Mouse (Mus musculus) intestine, embryonic 15.5 days (tissue): ENCODE data around the gene Eno3. TPM values are rescaled to one million over a fixed set of nuclear protein-coding genes. Genes with fewer than 3 reads are reported as not detected.

ENCODE experiments used
- ATAC-seq: fragments of 200-750 bp; cut with Nextera tagmentation; 2 replicates; pipeline ENCODE4 v1.8.0; 2017; ENCODE audit warnings: moderate TSS enrichment, moderate library complexity
- H3K27ac ChIP-seq: fragments of 300-500 bp; sonication (generic); 2 replicates; pipeline ENCODE4 v1.5.1; 2015; ENCODE audit warnings: mild to moderate bottlenecking, inconsistent platforms
- H3K27me3 ChIP-seq: fragments of 300-500 bp; sonication (generic); replicated peaks from 2 replicates; pipeline ENCODE4 v1.6.1; 2015; ENCODE audit warnings: inconsistent platforms
- H3K36me3 ChIP-seq: fragments of 300-500 bp; sonication (generic); 2 replicates; pipeline ENCODE4 v1.6.1; 2015; ENCODE audit warnings: inconsistent platforms
- H3K4me1 ChIP-seq: fragments of 300-500 bp; sonication (generic); replicated peaks from 2 replicates; pipeline ENCODE4 v1.6.1; 2015; ENCODE audit warnings: inconsistent platforms
- H3K4me2 ChIP-seq: fragments of 300-500 bp; sonication (generic); replicated peaks from 2 replicates; pipeline ENCODE4 v1.6.1; 2015; ENCODE audit warnings: mild to moderate bottlenecking, inconsistent platforms
- H3K4me3 ChIP-seq: fragments of 300-500 bp; sonication (generic); replicated peaks from 2 replicates; pipeline ENCODE4 v1.5.1; 2015; ENCODE audit warnings: inconsistent platforms
- H3K9ac ChIP-seq: fragments of 300-500 bp; sonication (generic); 2 replicates; pipeline ENCODE4 v1.6.1; 2015; ENCODE audit warnings: inconsistent platforms
- H3K9me3 ChIP-seq: fragments of 300-500 bp; sonication (generic); 2 replicates; pipeline ENCODE4 v1.6.1; 2016; ENCODE audit warnings: inconsistent platforms
- WGBS: fragments of 180-500 bp; shearing (Covaris S2); methylation state at CpG from one replicate; pipeline ENCODE4 v1.1.7; 2015; 5-methylcytosine and 5-hydroxymethylcytosine counted together
- polyA plus RNA-seq: library from polyadenylated mRNA; unstranded; fragments of >200 nt; fragmentation: Nextera tagmentation; extraction: Ambion mirVana; gene quantifications from 2 replicates; pipeline ENCODE4 v1.2.1, GENCODE M21; 2015

Eno3 gene
- polyA plus RNA-seq, 1 experiment from 2014 or later, result 15.6 TPM

DNA sequence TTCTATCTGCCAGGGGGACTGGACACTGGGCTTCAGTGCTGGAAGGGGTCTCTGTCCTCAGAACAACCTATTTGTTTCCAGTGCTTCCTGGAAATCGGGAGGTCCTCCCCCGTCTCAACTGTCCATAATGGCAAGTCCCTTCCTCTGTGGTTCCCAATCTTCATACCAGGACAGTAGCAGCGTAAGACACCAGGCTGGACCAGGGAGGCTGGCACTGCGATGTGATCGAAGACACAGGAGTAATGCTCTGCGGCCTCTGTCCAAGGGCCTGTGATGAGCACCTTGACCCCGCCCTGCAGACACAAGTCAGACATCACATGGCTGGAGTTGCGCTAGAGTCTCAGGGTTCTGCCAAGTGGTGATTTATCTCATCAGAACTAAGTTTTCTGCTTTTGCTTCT, 22.4 kb downstream of the Eno3 start:
- no peak for ATAC-seq
- peaks cover 25% of the 10 kb centered on the region for H3K36me3 ChIP-seq
- 95% methylated on average over 8 of the region's 8 CpGs for WGBS

DNA sequence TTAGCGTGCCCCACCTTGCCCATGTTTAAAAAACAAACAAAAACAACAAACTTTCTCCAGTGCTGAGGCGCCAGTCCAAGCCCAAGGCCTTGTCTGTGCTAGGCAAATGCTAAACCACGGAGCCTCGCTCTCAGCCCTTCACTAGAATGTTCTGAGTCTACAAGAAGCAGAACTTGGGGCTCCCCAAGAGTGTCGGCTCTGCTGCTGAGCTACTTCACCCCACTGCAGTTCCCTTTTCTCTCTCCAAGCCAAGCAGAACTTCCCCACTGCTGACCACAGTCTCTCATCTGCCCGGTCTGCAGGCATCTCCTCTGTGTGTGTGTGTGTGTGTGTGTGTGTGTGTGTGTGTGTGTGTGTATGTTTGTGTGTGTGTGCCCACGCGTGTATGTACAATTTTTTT, 22.9 kb downstream of the Eno3 start:
- H3K36me3 ChIP-seq, result peaks cover 24% of the 10 kb centered on the region; the same call in 1 of the 2 replicates

More for the DNA sequence above, 22.4 kb downstream of the Eno3 start:
- Histone ChIP-seq H3K9ac (no peak overlapping the region), H3K4me2 (no peak overlapping the region), H3K4me3 (no peak overlapping the region), H3K27ac (no peak overlapping the region), H3K27me3 (no peaks in the 10 kb centered on the region), H3K9me3 (no peaks in the 10 kb centered on the region), H3K4me1 (peaks cover 9% of the 10 kb centered on the region)

DNA sequence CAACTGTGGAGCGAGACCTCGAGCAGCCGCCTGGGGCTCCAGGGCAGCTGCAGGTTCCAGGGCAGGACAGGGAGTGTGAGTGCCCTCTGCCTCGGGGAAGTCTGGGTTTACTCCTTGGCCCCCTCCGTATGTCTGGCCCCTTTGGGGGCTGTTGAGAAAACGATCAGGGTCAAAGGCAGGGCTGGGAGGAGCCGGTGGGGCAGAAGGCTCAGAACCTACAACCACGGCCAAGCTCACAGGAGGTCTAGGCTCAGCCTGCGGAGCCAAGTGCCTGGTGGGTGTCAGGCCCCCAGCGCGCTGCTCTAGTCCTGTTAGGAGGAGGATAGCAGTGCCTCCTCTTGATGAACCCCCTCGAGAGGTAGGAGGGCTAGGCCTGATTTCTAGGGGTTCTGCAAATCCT, 24.2 kb downstream of the Eno3 start:
- H3K27ac ChIP-seq, result no peak overlapping the region
- no peak overlapping the region for H3K4me2 ChIP-seq
- no peak overlapping the region for H3K4me3 ChIP-seq
- peaks cover 9% of the 10 kb centered on the region for H3K4me1 ChIP-seq
- ATAC-seq, result no peak
- peaks cover 31% of the 10 kb centered on the region; the same call in 1 of the 2 replicates for H3K36me3 ChIP-seq
- no peaks in the 10 kb centered on the region for H3K9me3 ChIP-seq
- no peak overlapping the region for H3K9ac ChIP-seq
- H3K27me3 ChIP-seq, result no peaks in the 10 kb centered on the region
- WGBS, result 58% methylated on average over 12 of the region's 12 CpGs

More for the DNA sequence above, 22.9 kb downstream of the Eno3 start:
- WGBS, result 87% methylated on average over 8 of the region's 8 CpGs
- H3K9me3 ChIP-seq, result no peaks in the 10 kb centered on the region
- no peak overlapping the region for H3K4me2 ChIP-seq
- no peak overlapping the region for H3K27ac ChIP-seq
- H3K4me3 ChIP-seq, result no peak overlapping the region
- no peaks in the 10 kb centered on the region for H3K27me3 ChIP-seq
- H3K4me1 ChIP-seq, result peaks cover 9% of the 10 kb centered on the region
- no peak for ATAC-seq
- H3K9ac ChIP-seq, result no peak overlapping the region

DNA sequence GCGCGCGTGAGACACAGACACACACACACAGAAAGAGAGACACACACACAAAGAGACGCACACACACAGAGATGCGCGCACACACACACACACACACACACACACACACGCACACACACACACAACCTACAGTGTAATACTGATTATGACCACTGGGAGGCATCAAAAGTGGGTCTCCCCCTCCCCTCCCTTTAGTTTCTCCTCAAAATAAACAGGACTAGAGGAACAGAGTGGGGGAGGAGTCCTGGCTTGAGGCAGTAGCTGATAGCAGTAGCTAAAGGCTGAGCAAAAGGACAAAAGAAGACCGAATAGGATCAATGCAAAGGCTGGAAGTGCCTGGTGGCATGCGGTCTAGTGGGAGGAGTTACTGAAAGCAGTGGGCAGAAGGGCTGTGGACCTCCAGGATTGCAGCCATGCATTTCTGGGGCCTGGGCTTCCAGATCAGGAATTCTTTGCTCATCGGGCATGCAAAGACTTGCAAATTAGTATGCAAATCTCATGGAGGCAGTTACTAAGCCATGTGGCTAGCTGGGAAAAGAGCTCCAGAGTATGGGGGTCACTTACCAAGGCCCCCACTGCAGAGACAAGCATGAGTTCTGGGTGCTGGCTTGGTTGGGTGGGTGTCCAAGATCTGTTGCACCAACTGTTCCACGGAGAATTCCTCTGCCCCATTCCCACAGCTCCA, 25.0 kb downstream of the Eno3 start:
- Histone ChIP-seq H3K27ac (no peak overlapping the region), H3K9ac (no peak overlapping the region), H3K4me3 (no peak overlapping the region), H3K9me3 (no peaks in the 10 kb centered on the region), H3K27me3 (no peaks in the 10 kb centered on the region), H3K36me3 (peaks cover 31% of the 10 kb centered on the region; the same call in 1 of the 2 replicates), H3K4me1 (peaks cover 14% of the 10 kb centered on the region), H3K4me2 (no peak overlapping the region)
- 26% methylated on average over 11 of the region's 11 CpGs for WGBS
- ATAC-seq, result peak; percentile 35; the same call in 1 of the 2 replicates

DNA sequence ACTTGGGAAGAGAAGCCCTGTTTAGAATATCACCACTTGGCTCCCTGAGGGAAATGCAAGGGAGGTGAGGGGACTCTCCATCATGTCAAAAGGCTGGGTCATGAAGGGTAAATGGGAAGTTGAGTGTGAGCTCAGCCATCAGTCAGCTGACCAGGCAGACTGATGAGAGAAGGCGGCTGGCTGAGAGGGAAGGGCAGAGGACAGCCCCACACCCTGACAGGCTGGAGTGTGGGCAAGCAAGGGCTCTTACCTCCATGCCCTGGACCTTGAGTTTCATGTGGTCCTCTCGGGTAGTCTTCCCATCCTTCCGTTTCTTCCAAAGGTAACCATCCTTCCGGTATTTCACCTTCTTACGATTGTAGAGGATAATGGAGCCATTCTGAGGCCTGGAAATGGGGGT, 26.6 kb downstream of the Eno3 start:
- H3K36me3 ChIP-seq, result peaks cover 31% of the 10 kb centered on the region; the same call in 1 of the 2 replicates

DNA sequence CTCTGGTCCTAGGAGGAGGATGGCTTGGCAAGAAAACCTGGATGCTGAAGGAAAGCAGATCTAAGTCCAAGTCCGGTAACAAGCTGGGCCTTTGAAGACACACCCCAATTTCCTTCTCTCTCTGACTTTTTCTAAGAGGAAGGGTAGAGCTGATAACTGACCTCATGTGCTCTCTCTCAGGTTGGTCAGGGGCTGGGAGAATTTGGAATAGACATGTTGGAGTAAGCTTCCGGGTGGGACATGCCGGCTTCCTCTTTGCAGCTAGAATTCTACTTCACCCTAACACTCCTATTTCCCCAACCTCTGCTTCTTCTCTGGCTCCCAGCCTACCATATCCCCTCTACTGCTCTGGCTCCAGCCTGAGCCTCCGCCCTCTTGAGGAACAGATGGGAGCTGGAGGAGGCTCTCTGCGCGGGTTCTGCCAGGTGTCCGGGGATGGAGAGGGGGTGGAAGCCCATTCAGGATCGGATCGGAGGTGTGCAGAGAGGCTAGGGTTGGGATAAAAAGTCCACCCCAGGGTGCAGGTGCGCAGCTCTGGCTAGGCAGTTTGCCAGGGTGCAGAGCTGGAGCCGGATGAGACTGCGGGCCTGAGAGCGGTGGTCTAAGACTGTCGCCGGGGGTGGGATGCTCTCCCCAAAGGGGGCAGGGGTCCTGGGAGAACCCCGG, 30.0 kb downstream of the Eno3 start:
- H3K4me2 ChIP-seq, result peak overlapping the region; percentile 85
- peak overlapping the region; percentile 78 for H3K9ac ChIP-seq
- no peaks in the 10 kb centered on the region for H3K27me3 ChIP-seq

More for the DNA sequence above, 26.6 kb downstream of the Eno3 start:
- no peak for ATAC-seq
- H3K4me3 ChIP-seq, result no peak overlapping the region
- H3K4me2 ChIP-seq, result no peak overlapping the region
- no peak overlapping the region for H3K27ac ChIP-seq
- 88% methylated on average over 5 of the region's 5 CpGs for WGBS
- no peaks in the 10 kb centered on the region for H3K27me3 ChIP-seq
- H3K9ac ChIP-seq, result no peak overlapping the region
- peaks cover 18% of the 10 kb centered on the region for H3K4me1 ChIP-seq
- no peaks in the 10 kb centered on the region for H3K9me3 ChIP-seq

DNA sequence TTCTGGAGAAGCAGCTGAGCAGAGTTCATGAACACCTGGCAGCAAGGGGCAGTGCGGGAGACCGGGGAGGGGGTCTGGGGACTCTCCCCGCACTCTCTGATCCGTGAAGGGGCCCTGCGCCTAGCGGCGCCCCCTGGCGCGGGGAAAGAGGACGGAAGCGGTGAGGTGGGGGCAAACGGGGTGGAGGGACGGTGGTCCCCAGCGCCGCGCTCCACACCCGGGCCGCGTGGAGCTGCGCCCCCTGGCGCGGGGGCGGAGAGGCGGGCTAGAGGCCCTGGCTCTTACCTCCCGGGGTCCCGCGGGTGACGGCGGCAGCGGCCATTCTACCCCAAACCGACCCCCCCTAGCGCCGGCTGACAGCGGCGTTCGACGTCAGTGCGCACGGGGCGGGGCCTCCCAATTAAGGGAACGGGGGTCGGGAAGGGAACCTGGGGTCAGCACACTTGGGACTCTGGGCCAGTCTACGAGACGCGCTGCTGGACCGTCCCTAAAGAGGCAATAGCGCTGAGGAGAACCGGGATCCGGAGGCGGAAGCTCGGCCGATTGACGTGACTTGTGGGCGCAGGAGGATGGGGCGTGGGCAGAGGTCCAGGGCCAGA, 30.7 kb downstream of the Eno3 start, which contains the start of gene Camta2:
Gene Camta2, minus strand, starts transcription at position 505 of the 599 bp plus-strand sequence.
- Histone ChIP-seq H3K4me1 (peaks cover 24% of the 10 kb centered on the region), H3K27ac (peak within 1 kb of the TSS; percentile 92), H3K36me3 (peaks cover 20% of the 10 kb centered on the region; the same call in 1 of the 2 replicates), H3K4me3 (peak within 1 kb of the TSS; percentile 77), H3K9me3 (no peaks in the 10 kb centered on the region), H3K27me3 (no peaks in the 10 kb centered on the region), H3K4me2 (peak within 1 kb of the TSS; percentile 85), H3K9ac (peak within 1 kb of the TSS; percentile 78)
- peak; percentile 73 for ATAC-seq
- WGBS, result under 1% methylated on average over 55 of the region's 55 CpGs

More for the DNA sequence above, 30.0 kb downstream of the Eno3 start:
- peak overlapping the region; percentile 77 for H3K4me3 ChIP-seq
- peak; percentile 72 for ATAC-seq
- peaks cover 27% of the 10 kb centered on the region for H3K4me1 ChIP-seq
- H3K27ac ChIP-seq, result peak overlapping the region; percentile 92
- H3K36me3 ChIP-seq, result peaks cover 23% of the 10 kb centered on the region; the same call in 1 of the 2 replicates
- H3K9me3 ChIP-seq, result no peaks in the 10 kb centered on the region
- under 1% methylated on average over 16 of the region's 16 CpGs for WGBS

DNA sequence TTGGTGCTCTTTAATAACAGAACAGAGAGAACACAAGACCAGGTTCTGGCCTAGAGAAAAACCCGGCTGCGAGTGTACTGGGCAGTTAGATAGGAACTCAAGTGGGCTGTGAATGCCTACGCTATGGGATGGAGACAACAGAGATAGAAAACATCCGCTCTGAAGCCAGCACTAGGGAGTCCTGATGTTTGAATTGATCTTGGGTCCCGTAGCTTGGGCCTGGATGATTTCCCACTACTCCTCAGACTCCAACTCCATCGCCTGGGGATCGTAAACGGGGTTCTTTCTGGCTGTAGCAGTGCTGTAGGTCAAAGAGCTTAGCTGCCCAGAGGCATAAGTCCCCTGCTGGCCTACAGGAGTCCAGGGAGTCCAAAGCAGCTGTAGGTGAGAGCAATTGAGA, 31.4 kb downstream of the Eno3 start:
- ATAC-seq, result no peak
- peak overlapping the region; percentile 77 for H3K4me3 ChIP-seq
- 18% methylated on average over 8 of the region's 8 CpGs for WGBS
- H3K4me2 ChIP-seq, result peak overlapping the region; percentile 85
- peak overlapping the region; percentile 78 for H3K9ac ChIP-seq
- H3K27ac ChIP-seq, result peak overlapping the region; percentile 92
- H3K27me3 ChIP-seq, result no peaks in the 10 kb centered on the region
- H3K9me3 ChIP-seq, result no peaks in the 10 kb centered on the region
- peaks cover 18% of the 10 kb centered on the region; the same call in 1 of the 2 replicates for H3K36me3 ChIP-seq
- H3K4me1 ChIP-seq, result peaks cover 24% of the 10 kb centered on the region

DNA sequence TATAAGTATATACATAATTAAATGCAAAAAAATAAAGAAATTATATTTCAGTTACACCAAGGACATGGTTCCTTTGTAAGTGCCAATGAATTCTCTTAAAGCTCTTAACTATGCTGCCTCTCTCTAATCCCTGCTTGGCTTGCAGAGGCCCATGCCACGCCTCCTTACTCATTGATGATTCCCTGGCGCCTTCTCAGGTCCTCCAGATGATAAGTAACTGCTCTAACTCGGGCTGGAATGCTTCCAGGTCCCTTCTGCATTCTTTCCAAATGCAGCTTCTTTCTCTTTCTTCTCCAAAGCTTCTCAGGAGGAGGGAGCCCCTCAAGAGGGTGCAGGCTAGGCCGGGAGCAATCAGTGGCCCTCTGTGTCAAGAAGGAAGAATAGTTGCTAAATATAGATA, 32.6 kb downstream of the Eno3 start:
- 41% methylated on average over 4 of the region's 4 CpGs for WGBS
- Histone ChIP-seq H3K9me3 (no peaks in the 10 kb centered on the region), H3K27ac (no peak overlapping the region), H3K27me3 (no peaks in the 10 kb centered on the region), H3K4me1 (peaks cover 21% of the 10 kb centered on the region), H3K9ac (no peak overlapping the region), H3K36me3 (0 out of 2 replicates have a peak, but pooled peaks cover 8% of the 10 kb centered on the region), H3K4me2 (no peak overlapping the region), H3K4me3 (no peak overlapping the region)
- no peak for ATAC-seq

DNA sequence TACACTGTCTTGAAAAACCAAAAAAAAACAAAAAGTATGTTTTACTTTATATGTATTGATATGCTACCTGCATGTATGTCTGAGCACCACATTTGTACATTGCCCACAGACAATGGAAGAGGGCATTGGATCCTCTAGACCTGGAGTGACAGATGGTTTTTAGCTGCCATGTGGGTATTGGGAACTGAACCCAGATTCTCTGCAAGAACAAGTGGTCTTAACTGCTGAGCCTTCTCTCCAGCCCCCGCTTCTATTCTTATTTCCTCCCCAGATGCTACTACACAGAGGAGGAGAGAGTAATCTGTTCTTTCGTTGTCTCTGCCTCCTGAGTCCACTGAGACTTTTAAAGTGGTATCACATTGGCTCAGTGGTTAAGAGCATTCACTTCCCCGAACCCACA, 36.5 kb downstream of the Eno3 start:
- Histone ChIP-seq H3K9me3 (no peaks in the 10 kb centered on the region), H3K9ac (no peak overlapping the region), H3K4me2 (no peak overlapping the region), H3K27ac (no peak overlapping the region), H3K36me3 (no peaks in the 10 kb centered on the region), H3K4me3 (no peak overlapping the region), H3K4me1 (peaks cover 13% of the 10 kb centered on the region), H3K27me3 (no peaks in the 10 kb centered on the region)
- 70% methylated on average over 3 of the region's 3 CpGs for WGBS
- ATAC-seq, result no peak

DNA sequence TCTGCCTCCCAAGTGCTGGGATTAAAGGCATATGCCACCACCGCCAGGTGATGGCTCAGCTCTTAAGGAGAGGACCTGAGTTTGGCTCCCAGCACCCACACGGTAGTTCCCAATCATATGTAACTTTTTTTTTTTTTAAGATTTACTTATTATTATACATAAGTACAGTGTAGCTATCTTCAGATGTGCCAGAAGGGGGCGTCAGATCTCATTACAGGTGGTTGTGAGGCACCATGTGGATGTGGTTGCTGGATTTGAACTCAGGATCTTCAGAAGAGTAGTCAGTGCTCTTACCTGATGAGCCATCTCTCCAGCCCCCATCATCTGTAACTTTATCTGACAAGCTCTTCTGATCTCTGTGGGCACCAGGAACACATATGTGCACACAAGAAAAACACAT, 40.4 kb downstream of the Eno3 start:
- no peak for ATAC-seq
- Histone ChIP-seq H3K36me3 (no peaks in the 10 kb centered on the region), H3K9ac (no peak overlapping the region), H3K4me1 (peaks cover 14% of the 10 kb centered on the region), H3K9me3 (no peaks in the 10 kb centered on the region), H3K4me2 (no peak overlapping the region), H3K27me3 (no peaks in the 10 kb centered on the region), H3K27ac (no peak overlapping the region), H3K4me3 (no peak overlapping the region)
- 77% methylated on average over 3 of the region's 3 CpGs for WGBS

DNA sequence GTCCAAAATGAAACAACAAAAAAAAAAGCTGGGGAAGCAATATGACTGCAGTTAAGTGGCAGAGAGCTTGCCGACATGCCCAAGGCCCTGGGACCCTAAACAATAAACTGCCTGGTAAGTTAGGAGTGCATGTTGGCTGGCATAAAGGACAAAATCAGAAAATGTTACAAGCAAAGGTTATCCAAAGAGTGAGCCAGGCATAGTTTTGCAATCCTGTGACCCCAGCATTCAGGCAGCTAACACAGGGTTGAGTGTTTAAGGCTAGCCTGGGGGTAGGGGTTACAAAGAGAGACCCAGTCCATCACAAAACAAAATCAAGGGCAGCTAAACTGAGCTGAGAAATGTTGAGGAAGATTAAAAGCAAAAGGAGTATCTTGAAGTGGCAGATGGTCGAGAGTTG, 42.0 kb downstream of the Eno3 start:
- Histone ChIP-seq H3K27ac (no peak overlapping the region), H3K9me3 (no peaks in the 10 kb centered on the region), H3K36me3 (0 out of 2 replicates have a peak, but pooled peaks cover 3% of the 10 kb centered on the region), H3K4me1 (peaks cover 18% of the 10 kb centered on the region), H3K4me3 (no peak overlapping the region), H3K4me2 (no peak overlapping the region), H3K27me3 (no peaks in the 10 kb centered on the region), H3K9ac (no peak overlapping the region)
- WGBS, result 84% methylated on average over 2 of the region's 2 CpGs
- ATAC-seq, result no peak
